Mouse (Mus musculus): ENCODE data around the gene Ifi208. TPM values are rescaled to one million over a fixed set of nuclear protein-coding genes. Genes with fewer than 3 reads are reported as not detected.
"Not testable (repeated sequence)": the region's sequence is repeated elsewhere in the genome, so short reads cannot be mapped to it uniquely, and the experiment has no call there.

Ifi208 gene
- total RNA-seq, 1 experiment, result not detected

DNA sequence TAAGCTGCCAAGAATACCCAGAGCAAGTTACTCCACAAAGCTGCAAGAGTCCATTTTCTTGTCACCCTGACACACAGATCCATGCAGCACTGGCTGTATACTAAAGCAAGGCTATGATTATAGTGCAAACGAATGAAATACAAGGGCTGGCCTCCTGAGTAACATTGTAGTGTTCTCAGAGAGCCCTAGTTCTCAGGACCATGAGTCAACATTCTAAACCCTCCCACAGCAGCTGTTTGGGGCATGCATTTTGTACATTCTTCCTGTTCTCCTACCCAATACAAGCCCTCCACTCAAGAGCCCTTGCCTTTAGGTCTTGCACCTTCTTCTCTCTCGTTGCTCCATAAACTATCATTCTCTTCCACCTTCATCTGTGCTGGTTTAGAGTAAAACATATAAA lies 28.1 kb upstream of the Ifi208 start:
- TF ChIP-seq CHD2 (IDR thresholded peaks at IDR 0.05; ENCODE audit: low read depth, low read length) (no peak), HCFC1 (IDR thresholded peaks at IDR 0.05; ENCODE audit: borderline replicate concordance, insufficient read depth, low read length) (no peak), MAFK (IDR thresholded peaks at IDR 0.05; ENCODE audit: insufficient read depth, low read depth, low read length) (no peak), ZNF384 (IDR thresholded peaks at IDR 0.05; ENCODE audit: low read depth, low read length) (no peak)
- no peak for DNase-seq (ENCODE audit: low read depth, low spot score)
- in situ Hi-C loops (cut with MboI; ENCODE audit: low sequenced_read_pairs in 2 of 2, unreplicated experiment in 2 of 2), result no loop called here
- H3K9ac ChIP-seq (ENCODE audit: insufficient read depth, low read depth, low read length, poor library complexity, severe bottlenecking), result no peak overlapping the region
- H3K9me3 ChIP-seq (ENCODE audit: control insufficient read depth, insufficient read depth, low read depth, low read length), result no peaks in the 10 kb centered on the region
- no peaks in the 10 kb centered on the region for H3K36me3 ChIP-seq (ENCODE audit: control insufficient read depth, insufficient read depth, low read length, poor library complexity, severe bottlenecking)
- no peak overlapping the region for H3K27ac ChIP-seq (ENCODE audit: insufficient read depth, low read depth, low read length, poor library complexity, severe bottlenecking)
- H3K4me1 ChIP-seq (ENCODE audit: control insufficient read depth in 2 of 2, insufficient read depth in 2 of 2, low read length in 2 of 2, poor library complexity in 1 of 2), result no peaks in the 10 kb centered on the region
- H3K4me3 ChIP-seq (ENCODE audit: insufficient read depth in 1 of 2, low read depth in 1 of 2, low read length in 2 of 2, poor library complexity in 1 of 2, severe bottlenecking in 1 of 2), result no peak overlapping the region

DNA sequence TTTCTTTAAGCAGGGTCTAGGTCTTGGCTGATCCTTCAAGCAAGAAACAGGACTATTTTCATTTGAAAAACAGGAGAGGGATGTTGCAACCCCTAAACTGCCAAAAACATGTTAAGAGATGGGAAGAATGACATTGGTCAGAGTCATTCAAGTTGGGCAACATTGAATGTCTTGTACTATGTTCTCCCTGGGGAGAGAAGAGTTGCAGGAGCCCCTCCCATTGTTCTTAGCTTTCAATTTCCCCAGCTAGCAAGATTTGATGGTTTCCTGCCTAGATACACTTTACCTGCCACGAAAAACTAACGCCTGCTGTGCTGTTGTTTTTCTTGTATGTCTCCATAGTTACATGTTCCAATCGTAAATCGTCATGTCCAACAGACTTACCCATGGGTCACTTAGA lies 15.5 kb upstream of the Ifi208 start:
- H3K9me3 ChIP-seq (ENCODE audit: control insufficient read depth, insufficient read depth, low read depth, low read length), result no peaks in the 10 kb centered on the region
- in situ Hi-C loops (cut with MboI; ENCODE audit: low sequenced_read_pairs in 2 of 2, unreplicated experiment in 2 of 2), result no loop called here
- no peaks in the 10 kb centered on the region for H3K36me3 ChIP-seq (ENCODE audit: control insufficient read depth, insufficient read depth, low read length, poor library complexity, severe bottlenecking)
- H3K4me3 ChIP-seq (ENCODE audit: insufficient read depth in 1 of 2, low read depth in 1 of 2, low read length in 2 of 2, poor library complexity in 1 of 2, severe bottlenecking in 1 of 2), result no peak overlapping the region
- TF ChIP-seq CHD2 (IDR thresholded peaks at IDR 0.05; ENCODE audit: low read depth, low read length) (no peak), ZC3H11A (IDR thresholded peaks at IDR 0.05; ENCODE audit: borderline replicate concordance, low read depth, low read length) (no peak)
- H3K9ac ChIP-seq (ENCODE audit: insufficient read depth, low read depth, low read length, poor library complexity, severe bottlenecking), result no peak overlapping the region
- DNase-seq (ENCODE audit: low read depth, low spot score), result no peak
- no peak overlapping the region for H3K27ac ChIP-seq (ENCODE audit: insufficient read depth, low read depth, low read length, poor library complexity, severe bottlenecking)
- no peaks in the 10 kb centered on the region for H3K4me1 ChIP-seq (ENCODE audit: control insufficient read depth in 2 of 2, insufficient read depth in 2 of 2, low read length in 2 of 2, poor library complexity in 1 of 2)

DNA sequence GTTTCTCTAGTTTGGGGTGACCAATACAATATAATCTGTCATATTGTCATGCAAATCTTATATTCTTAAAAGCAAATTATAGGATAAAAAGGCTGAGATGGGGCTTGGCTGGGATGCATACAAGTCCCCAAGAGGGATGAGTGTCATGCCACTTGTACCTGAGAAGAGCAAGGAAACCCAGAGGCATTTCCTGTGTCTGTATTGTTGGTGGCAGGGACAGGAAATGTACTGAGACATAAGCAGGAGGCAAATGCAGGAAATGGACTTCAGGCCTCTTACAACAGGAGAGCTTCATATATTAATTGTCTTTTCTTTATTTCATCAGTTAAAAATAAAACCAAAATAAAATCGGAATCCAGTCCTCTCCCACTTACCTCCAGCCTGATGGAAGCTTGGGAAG lies 5.1 kb downstream of the Ifi208 start:
- in situ Hi-C loops (cut with MboI; ENCODE audit: low sequenced_read_pairs in 2 of 2, unreplicated experiment in 2 of 2); H3K9me3 ChIP-seq (ENCODE audit: control insufficient read depth, insufficient read depth, low read depth, low read length); DNase-seq (ENCODE audit: low read depth, low spot score); H3K36me3 ChIP-seq (ENCODE audit: control insufficient read depth, insufficient read depth, low read length, poor library complexity, severe bottlenecking); H3K4me1 ChIP-seq (ENCODE audit: control insufficient read depth in 2 of 2, insufficient read depth in 2 of 2, low read length in 2 of 2, poor library complexity in 1 of 2); H3K27ac ChIP-seq (ENCODE audit: insufficient read depth, low read depth, low read length, poor library complexity, severe bottlenecking); H3K4me3 ChIP-seq (ENCODE audit: insufficient read depth in 1 of 2, low read depth in 1 of 2, low read length in 2 of 2, poor library complexity in 1 of 2, severe bottlenecking in 1 of 2); H3K9ac ChIP-seq (ENCODE audit: insufficient read depth, low read depth, low read length, poor library complexity, severe bottlenecking): not testable (repeated sequence)

DNA sequence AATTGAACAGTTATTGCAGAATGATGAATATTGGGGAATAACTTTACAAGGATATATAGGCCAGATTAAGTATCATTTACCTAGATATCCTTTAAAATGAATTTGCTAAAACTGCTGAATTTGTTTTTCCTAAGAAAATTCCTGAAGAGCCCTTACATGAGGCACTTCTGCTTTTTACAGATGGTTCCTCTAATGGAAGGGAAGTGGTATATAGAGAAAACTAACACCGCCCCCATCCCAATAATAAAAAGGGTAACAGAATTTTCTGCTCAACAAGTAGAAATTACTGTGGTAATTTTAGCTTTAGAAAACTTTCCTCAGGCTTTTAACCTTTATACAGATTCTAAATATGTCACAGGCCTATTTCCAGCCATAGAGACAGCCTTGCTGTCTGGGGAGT lies 20.8 kb downstream of the Ifi208 start:
- no peak for TF ChIP-seq MAFK (IDR thresholded peaks at IDR 0.05; ENCODE audit: insufficient read depth, low read depth, low read length)
- TF ChIP-seq ZC3H11A (IDR thresholded peaks at IDR 0.05; ENCODE audit: borderline replicate concordance, low read depth, low read length), result no peak
- TF ChIP-seq HCFC1 (IDR thresholded peaks at IDR 0.05; ENCODE audit: borderline replicate concordance, insufficient read depth, low read length), result no peak
- no peak for TF ChIP-seq ZNF384 (IDR thresholded peaks at IDR 0.05; ENCODE audit: low read depth, low read length)
- TF ChIP-seq CHD2 (IDR thresholded peaks at IDR 0.05; ENCODE audit: low read depth, low read length), result no peak
- Histone ChIP-seq H3K9ac (ENCODE audit: insufficient read depth, low read depth, low read length, poor library complexity, severe bottlenecking) (no peak overlapping the region), H3K36me3 (ENCODE audit: control insufficient read depth, insufficient read depth, low read length, poor library complexity, severe bottlenecking) (no peaks in the 10 kb centered on the region), H3K27ac (ENCODE audit: insufficient read depth, low read depth, low read length, poor library complexity, severe bottlenecking) (no peak overlapping the region), H3K9me3 (ENCODE audit: control insufficient read depth, insufficient read depth, low read depth, low read length) (0 out of 2 replicates have a peak, but pooled peaks cover 2% of the 10 kb centered on the region), H3K4me3 (ENCODE audit: insufficient read depth in 1 of 2, low read depth in 1 of 2, low read length in 2 of 2, poor library complexity in 1 of 2, severe bottlenecking in 1 of 2) (no peak overlapping the region), H3K4me1 (ENCODE audit: control insufficient read depth in 2 of 2, insufficient read depth in 2 of 2, low read length in 2 of 2, poor library complexity in 1 of 2) (no peaks in the 10 kb centered on the region)
- in situ Hi-C loops (cut with MboI; ENCODE audit: low sequenced_read_pairs in 2 of 2, unreplicated experiment in 2 of 2), result no loop called here
- no peak for DNase-seq (ENCODE audit: low read depth, low spot score)

DNA sequence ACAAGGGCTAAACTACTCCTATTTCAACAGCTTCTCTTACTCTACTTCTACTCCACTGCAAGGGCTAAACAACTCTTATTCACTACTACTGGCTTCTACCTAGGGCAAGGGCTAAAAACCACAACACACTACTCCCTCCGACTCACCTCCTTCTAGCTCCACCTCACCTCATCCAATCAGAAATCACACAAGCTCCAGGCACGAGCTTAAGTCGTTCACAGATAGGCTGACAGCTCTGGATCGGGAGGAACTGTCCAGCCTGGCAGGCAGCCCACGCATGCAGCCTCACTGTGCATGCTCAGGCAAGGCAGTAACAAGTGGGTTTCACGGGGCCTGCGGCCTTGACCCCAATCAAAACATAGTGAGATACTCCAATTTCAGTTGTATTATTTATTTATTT lies 59.7 kb downstream of the Ifi208 start:
- DNase-seq (ENCODE audit: low read depth, low spot score), result no peak
- H3K4me1 ChIP-seq (ENCODE audit: control insufficient read depth in 2 of 2, insufficient read depth in 2 of 2, low read length in 2 of 2, poor library complexity in 1 of 2), result no peaks in the 10 kb centered on the region

DNA sequence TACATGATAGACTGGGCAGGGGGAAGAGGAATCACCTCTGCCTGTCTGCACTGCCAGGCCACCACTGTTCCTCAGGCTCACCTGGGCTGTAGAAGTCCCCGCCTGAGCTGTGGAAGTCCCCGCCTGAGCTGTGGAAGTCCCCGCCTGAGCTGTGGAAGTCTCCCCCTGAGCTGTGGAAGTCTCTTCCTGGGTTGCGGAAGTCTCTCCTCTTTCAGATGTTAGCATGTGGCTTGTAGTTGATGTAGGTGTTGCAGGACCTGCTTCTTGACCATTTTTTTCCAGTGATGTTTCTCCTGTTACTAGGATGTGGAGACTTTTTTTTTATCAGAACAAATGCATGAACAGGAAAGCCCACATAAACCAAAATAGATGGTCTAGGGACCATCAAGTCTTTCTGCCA lies 61.5 kb downstream of the Ifi208 start:
- in situ Hi-C loops (cut with MboI; ENCODE audit: low sequenced_read_pairs in 2 of 2, unreplicated experiment in 2 of 2); H3K36me3 ChIP-seq (ENCODE audit: control insufficient read depth, insufficient read depth, low read length, poor library complexity, severe bottlenecking); H3K9ac ChIP-seq (ENCODE audit: insufficient read depth, low read depth, low read length, poor library complexity, severe bottlenecking); DNase-seq (ENCODE audit: low read depth, low spot score); H3K4me3 ChIP-seq (ENCODE audit: insufficient read depth in 1 of 2, low read depth in 1 of 2, low read length in 2 of 2, poor library complexity in 1 of 2, severe bottlenecking in 1 of 2); H3K4me1 ChIP-seq (ENCODE audit: control insufficient read depth in 2 of 2, insufficient read depth in 2 of 2, low read length in 2 of 2, poor library complexity in 1 of 2); H3K27ac ChIP-seq (ENCODE audit: insufficient read depth, low read depth, low read length, poor library complexity, severe bottlenecking); H3K9me3 ChIP-seq (ENCODE audit: control insufficient read depth, insufficient read depth, low read depth, low read length): not testable (repeated sequence)

More for the DNA sequence above, 59.7 kb downstream of the Ifi208 start:
- Histone ChIP-seq H3K36me3 (ENCODE audit: control insufficient read depth, insufficient read depth, low read length, poor library complexity, severe bottlenecking) (no peaks in the 10 kb centered on the region), H3K27ac (ENCODE audit: insufficient read depth, low read depth, low read length, poor library complexity, severe bottlenecking) (no peak overlapping the region), H3K9ac (ENCODE audit: insufficient read depth, low read depth, low read length, poor library complexity, severe bottlenecking) (no peak overlapping the region), H3K9me3 (ENCODE audit: control insufficient read depth, insufficient read depth, low read depth, low read length) (no peaks in the 10 kb centered on the region), H3K4me3 (ENCODE audit: insufficient read depth in 1 of 2, low read depth in 1 of 2, low read length in 2 of 2, poor library complexity in 1 of 2, severe bottlenecking in 1 of 2) (no peak overlapping the region)
- in situ Hi-C loops (cut with MboI; ENCODE audit: low sequenced_read_pairs in 2 of 2, unreplicated experiment in 2 of 2), result no loop called here
- TF ChIP-seq HCFC1 (IDR thresholded peaks at IDR 0.05; ENCODE audit: borderline replicate concordance, insufficient read depth, low read length) (no peak), ZC3H11A (IDR thresholded peaks at IDR 0.05; ENCODE audit: borderline replicate concordance, low read depth, low read length) (no peak), CHD2 (IDR thresholded peaks at IDR 0.05; ENCODE audit: low read depth, low read length) (no peak), ZNF384 (IDR thresholded peaks at IDR 0.05; ENCODE audit: low read depth, low read length) (no peak), MAFK (IDR thresholded peaks at IDR 0.05; ENCODE audit: insufficient read depth, low read depth, low read length) (no peak)

Measured in ES-E14 (cell line).